Mouse (Mus musculus): ENCODE measurements around the gene Txn2. TPM values are rescaled to one million over a fixed set of nuclear protein-coding genes. Genes with fewer than 3 reads are reported as not detected.

The Txn2 gene
- polyA plus RNA-seq (2016; fragmentation: Nextera tagmentation; extraction: Ambion mirVana): 215 and 217 TPM in 2 replicates

DNA sequence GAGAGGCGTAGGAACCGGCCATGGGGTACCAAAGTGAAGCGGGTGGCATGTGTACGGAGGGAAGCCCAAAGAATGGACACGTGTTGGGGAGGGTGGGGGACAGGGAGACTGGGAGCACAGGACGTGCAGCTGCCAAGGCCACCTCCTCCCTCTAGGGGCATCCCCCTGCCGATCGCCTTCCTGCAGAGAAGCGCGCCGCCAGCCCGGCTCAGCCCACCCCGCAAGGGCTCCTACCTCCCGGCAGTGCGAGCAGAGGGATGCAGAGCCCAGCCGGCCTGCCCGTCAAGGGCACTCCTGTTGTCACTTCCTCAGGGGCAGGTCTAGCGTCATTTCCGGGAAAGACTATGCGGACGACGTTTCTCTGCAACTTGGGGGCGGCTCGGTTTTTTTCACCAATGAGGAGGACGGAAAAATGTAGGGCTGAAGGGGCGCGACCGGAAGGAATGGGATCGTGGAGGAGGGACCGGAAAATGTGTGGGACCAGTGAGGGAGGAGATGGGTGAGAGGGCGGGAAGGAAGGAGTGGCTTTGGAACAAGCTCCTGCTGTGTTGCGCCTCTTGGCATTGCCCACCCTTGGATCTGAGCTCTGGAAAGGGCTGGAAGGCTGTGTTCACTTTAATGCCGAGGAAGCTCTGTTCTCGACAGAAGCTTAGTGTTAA is at the start of gene Txn2:
TSS of gene Txn2 (minus strand) at position 334 of the 659 bp plus-strand sequence.
- H3K27ac ChIP-seq: peak within 1 kb of the TSS; percentile 87
- ATAC-seq (ENCODE audit: insufficient number of reproducible peaks, insufficient read depth, low FRiP score, low TSS enrichment, low read depth): peak; percentile 93
- H3K9ac ChIP-seq (replicated peaks): peak within 1 kb of the TSS; percentile 73
- peaks cover 38% of the 10 kb centered on the region for H3K36me3 ChIP-seq
- H3K4me3 ChIP-seq (replicated peaks): peak within 1 kb of the TSS; percentile 71
- H3K4me1 ChIP-seq (replicated peaks): peaks cover 18% of the 10 kb centered on the region
- WGBS: 0% methylated on average over 34 of the region's 34 CpGs
- peak within 1 kb of the TSS; percentile 77 for H3K4me2 ChIP-seq
- H3K27me3 ChIP-seq: no peaks in the 10 kb centered on the region
- H3K9me3 ChIP-seq: no peaks in the 10 kb centered on the region

DNA sequence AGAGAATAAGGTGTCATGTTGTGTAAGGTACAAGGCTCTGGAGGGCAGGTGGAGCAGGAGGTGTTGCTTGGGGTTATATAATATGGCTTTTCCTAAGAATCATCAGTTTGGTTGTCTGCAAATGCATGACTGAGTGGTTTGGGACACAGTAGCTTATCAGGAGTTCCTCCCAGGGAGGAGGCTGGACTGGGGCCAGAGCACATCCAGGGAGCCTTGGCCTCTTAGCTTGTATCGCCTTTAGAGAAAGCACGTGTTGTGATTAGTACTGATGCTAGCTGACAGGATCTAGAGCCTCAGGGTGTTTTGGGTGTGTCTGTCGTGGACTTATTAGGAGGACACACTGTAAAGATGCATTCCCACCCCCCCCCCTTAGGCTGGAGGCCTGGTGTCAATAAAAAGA is 48.9 kb upstream of the Txn2 start:
- Histone ChIP-seq H3K9ac (replicated peaks) (no peak overlapping the region), H3K4me1 (replicated peaks) (no peaks in the 10 kb centered on the region), H3K4me2 (no peak overlapping the region), H3K36me3 (no peaks in the 10 kb centered on the region), H3K9me3 (no peaks in the 10 kb centered on the region), H3K27ac (no peak overlapping the region), H3K27me3 (peaks cover 3% of the 10 kb centered on the region; the same call in 1 of the 2 replicates), H3K4me3 (replicated peaks) (no peak overlapping the region)
- WGBS: 66% methylated on average over 3 of the region's 3 CpGs
- no peak for ATAC-seq (ENCODE audit: insufficient number of reproducible peaks, insufficient read depth, low FRiP score, low TSS enrichment, low read depth)

DNA sequence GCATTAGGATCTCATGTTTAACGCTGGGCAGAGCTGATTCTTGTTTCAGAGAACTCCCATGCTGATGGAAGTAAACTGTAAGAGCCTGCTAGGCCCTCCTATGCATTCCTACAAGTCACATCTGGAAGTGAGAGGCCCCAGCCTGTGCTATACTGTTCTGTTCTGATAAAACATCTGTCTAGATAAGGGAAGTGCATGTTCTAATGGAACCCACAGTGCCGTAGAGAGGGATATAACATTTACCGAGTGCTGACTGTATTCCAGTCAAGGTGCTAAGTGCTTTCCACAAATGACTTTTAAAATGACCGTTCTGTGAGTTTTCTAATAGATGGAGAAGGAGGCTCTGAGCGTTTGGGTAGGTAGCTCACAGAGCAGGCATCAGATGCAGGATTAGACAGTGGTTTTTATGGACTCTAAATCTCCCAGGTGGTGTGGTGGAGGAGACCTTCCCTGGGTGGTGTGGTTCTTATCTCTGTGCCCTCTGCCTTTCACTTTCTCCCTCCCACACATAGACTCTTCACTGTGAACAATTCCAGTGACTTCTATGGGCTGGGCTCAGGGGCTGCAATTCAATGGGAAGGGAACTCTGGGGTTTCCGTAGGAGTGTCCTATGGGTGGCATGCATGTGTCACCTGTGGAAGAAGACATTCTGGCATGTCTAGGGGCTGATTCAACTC is 45.5 kb upstream of the Txn2 start:
- no peaks in the 10 kb centered on the region for H3K9me3 ChIP-seq
- no peak overlapping the region for H3K4me3 ChIP-seq (replicated peaks)
- H3K27ac ChIP-seq: no peak overlapping the region
- no peak overlapping the region for H3K4me2 ChIP-seq
- ATAC-seq (ENCODE audit: insufficient number of reproducible peaks, insufficient read depth, low FRiP score, low TSS enrichment, low read depth): no peak
- 67% methylated on average over 6 of the region's 6 CpGs for WGBS
- H3K36me3 ChIP-seq: no peaks in the 10 kb centered on the region
- no peak overlapping the region for H3K9ac ChIP-seq (replicated peaks)
- peaks cover 7% of the 10 kb centered on the region for H3K4me1 ChIP-seq (replicated peaks)
- no peaks in the 10 kb centered on the region for H3K27me3 ChIP-seq

DNA sequence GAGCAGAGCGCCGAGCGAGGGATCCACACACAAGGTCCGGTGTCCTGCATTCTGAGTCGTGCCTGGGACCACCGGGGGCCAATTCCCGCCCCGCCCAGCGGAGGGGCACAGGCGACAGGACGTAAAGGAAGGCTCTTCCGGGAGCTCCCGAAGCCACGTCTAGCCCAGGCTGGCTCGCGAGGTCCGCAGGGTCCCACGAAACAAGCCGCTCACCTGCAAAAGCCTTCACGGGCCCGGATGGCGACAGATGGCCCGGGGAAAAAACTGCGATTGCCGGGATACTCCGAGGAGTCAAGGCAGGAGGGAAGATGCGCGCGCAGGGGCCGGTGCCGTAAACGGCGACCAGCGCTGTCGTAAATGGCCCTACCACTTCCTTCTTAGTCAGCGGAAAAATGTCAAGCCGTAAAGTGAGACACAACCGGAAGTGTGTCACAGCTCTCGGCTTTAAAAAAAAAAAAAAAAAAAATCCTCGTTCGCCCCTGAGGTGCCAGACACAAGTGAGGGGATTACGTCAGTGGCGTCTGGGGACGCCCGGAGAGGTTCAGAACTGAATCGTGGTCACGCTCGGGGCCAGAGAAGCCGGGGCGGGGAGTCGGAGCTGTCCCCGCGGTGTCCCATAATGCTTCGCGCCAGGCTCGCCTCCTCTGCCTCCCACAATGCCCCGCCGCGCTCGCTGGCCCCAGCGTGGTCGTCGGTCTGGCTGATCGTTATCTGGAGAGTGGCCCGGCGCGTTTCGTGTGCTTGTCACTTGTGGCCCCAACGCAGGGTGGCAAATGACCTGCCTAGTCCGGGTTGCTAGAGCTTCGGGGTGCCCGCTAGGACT is 41.9 kb upstream of the Txn2 start, which contains the start of gene Eif3d:
TSS of gene Eif3d (minus strand) at position 344 of the 823 bp plus-strand sequence.
- H3K4me2 ChIP-seq: peak within 1 kb of the TSS; percentile 96
- H3K9ac ChIP-seq (replicated peaks): peak within 1 kb of the TSS; percentile 94
- ATAC-seq (ENCODE audit: insufficient number of reproducible peaks, insufficient read depth, low FRiP score, low TSS enrichment, low read depth): peak; percentile 83
- peaks cover 30% of the 10 kb centered on the region for H3K36me3 ChIP-seq
- H3K9me3 ChIP-seq: no peaks in the 10 kb centered on the region
- H3K4me3 ChIP-seq (replicated peaks): peak within 1 kb of the TSS; percentile 92
- peaks cover 12% of the 10 kb centered on the region for H3K4me1 ChIP-seq (replicated peaks)
- no peaks in the 10 kb centered on the region for H3K27me3 ChIP-seq
- H3K27ac ChIP-seq: peak within 1 kb of the TSS; percentile 99
- WGBS: under 1% methylated on average over 72 of the region's 72 CpGs

DNA sequence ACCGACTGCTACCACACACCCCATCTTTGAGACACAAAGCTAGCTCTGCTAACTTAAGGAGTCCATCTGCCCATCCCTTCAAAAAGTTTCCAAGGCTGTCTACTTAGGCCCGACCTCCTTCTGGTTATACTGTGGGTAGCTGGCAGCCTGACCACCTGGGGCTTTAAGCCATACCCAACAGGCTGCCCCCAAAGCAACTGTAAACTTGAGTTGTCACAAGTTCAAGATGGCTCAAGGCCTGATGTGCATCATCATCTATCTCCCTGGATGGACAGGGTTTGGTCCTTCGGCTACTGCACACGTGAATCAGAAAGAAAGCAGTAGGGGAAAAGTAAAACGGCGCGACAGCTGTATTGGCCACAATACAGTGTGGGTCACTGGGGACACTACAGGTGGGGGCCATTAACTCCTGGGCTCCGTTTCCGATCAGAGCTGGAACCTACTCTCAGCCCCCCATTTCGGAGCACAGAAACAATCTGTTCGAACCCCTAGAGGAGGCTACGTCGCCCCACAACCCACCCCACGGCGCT is 41.2 kb upstream of the Txn2 start:
- 3% methylated on average over 15 of the region's 15 CpGs for WGBS
- peak; percentile 14; the same call in 1 of the 2 replicates for ATAC-seq (ENCODE audit: insufficient number of reproducible peaks, insufficient read depth, low FRiP score, low TSS enrichment, low read depth)

DNA sequence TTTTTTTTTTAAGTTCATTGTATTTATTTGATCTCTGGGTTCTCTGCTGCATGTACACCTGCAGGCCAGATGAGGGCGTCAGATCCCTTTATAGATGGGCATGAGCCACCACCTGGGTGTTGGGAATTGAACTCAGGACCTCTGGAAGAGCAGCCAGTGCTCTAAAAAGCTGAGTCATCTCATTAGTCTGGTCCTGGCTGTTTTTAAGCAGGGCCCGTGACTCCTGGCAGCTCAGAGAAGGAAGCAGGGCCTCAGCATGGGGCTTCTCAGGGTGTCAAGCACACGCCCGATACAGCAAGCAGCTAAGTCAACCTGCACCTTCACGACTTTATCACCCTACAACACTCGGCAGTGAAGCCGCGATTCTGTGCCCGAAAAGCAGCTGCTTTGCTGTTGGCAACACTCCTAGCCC is 36.3 kb upstream of the Txn2 start:
- Histone ChIP-seq H3K9me3 (no peaks in the 10 kb centered on the region), H3K36me3 (peaks cover 85% of the 10 kb centered on the region), H3K4me2 (no peak overlapping the region), H3K9ac (replicated peaks) (no peak overlapping the region), H3K27ac (no peak overlapping the region), H3K27me3 (no peaks in the 10 kb centered on the region), H3K4me1 (replicated peaks) (peaks cover 12% of the 10 kb centered on the region), H3K4me3 (replicated peaks) (no peak overlapping the region)
- no peak for ATAC-seq (ENCODE audit: insufficient number of reproducible peaks, insufficient read depth, low FRiP score, low TSS enrichment, low read depth)
- WGBS: 82% methylated on average over 9 of the region's 9 CpGs

More for the DNA sequence above, 41.2 kb upstream of the Txn2 start:
- Histone ChIP-seq H3K4me2 (peak overlapping the region; percentile 96), H3K27me3 (no peaks in the 10 kb centered on the region), H3K27ac (peak overlapping the region; percentile 99), H3K4me3 (replicated peaks) (peak overlapping the region; percentile 92), H3K9ac (replicated peaks) (peak overlapping the region; percentile 94), H3K36me3 (peaks cover 36% of the 10 kb centered on the region), H3K9me3 (no peaks in the 10 kb centered on the region), H3K4me1 (replicated peaks) (peaks cover 12% of the 10 kb centered on the region)

DNA sequence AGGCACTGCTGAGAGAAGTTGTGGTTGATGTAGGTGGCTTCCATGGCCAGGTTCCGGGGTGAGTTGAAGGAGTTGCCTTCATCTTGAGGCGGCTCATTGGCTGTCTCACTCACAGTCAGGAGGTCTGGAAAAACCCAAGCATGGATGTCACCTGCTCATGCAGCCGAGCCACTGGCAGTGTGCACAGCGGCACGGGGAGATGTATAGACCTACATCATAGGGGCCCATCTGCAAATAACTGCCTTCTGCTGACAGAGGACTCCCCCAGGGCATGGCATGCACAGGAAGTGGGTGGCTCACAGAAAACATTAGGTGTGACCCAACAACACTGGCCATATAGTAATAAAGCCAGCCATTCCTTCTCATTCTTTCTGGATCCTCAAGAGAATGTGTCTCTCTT is 33.6 kb upstream of the Txn2 start:
- H3K36me3 ChIP-seq: peaks cover 91% of the 10 kb centered on the region
- H3K4me1 ChIP-seq (replicated peaks): peaks cover 5% of the 10 kb centered on the region
- H3K4me3 ChIP-seq (replicated peaks): no peak overlapping the region
- no peaks in the 10 kb centered on the region for H3K9me3 ChIP-seq
- H3K4me2 ChIP-seq: no peak overlapping the region
- H3K27me3 ChIP-seq: no peaks in the 10 kb centered on the region
- 90% methylated on average over 5 of the region's 5 CpGs for WGBS
- H3K27ac ChIP-seq: no peak overlapping the region
- no peak overlapping the region for H3K9ac ChIP-seq (replicated peaks)
- no peak for ATAC-seq (ENCODE audit: insufficient number of reproducible peaks, insufficient read depth, low FRiP score, low TSS enrichment, low read depth)

DNA sequence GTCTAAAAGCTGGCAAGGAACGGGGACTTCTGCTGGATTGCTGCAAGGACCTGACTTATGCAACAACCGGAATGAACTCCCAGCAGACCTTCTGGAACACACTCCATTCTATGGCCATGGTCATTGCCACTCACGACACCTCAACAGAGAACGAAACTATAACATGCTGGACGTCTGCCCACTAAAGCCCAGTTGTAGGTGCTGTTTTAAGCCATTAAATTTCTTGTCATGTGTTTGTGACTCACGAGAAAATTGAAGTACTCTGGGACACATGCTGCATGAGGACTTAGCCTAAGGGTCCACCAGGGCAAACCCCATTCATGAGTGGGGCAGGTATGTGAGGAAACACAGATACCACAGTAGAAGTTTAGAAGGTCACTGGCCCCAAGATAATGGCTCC is 31.9 kb upstream of the Txn2 start:
- ATAC-seq (ENCODE audit: insufficient number of reproducible peaks, insufficient read depth, low FRiP score, low TSS enrichment, low read depth): no peak
- H3K36me3 ChIP-seq: peaks cover 73% of the 10 kb centered on the region
- no peak overlapping the region for H3K4me2 ChIP-seq
- H3K9ac ChIP-seq (replicated peaks): no peak overlapping the region
- no peak overlapping the region for H3K27ac ChIP-seq
- H3K9me3 ChIP-seq: no peaks in the 10 kb centered on the region
- peaks cover 21% of the 10 kb centered on the region for H3K4me1 ChIP-seq (replicated peaks)
- H3K4me3 ChIP-seq (replicated peaks): no peak overlapping the region
- 89% methylated on average over 6 of the region's 6 CpGs for WGBS
- peaks cover 8% of the 10 kb centered on the region for H3K27me3 ChIP-seq

DNA sequence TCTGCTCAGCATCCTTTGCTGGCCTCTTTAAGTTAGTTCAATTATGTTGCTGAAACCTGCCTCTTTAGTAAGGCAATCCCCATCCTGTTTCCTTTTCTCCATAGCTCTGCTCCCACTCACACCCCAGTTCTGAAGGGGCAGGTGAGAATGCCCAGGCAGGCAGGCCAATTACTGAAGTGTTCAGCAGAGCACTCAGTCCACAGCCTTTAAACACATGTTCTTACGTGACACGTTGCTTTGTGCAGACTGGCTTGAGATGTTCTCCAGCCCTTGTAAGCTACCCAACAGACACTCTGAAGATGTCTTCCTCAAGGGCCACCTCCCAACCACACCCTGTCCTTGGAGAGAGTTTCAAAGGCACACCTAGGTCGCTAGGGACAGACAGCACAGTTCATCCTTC is 29.3 kb upstream of the Txn2 start:
- Histone ChIP-seq H3K4me1 (replicated peaks) (peaks cover 27% of the 10 kb centered on the region), H3K27me3 (peaks cover 14% of the 10 kb centered on the region), H3K9me3 (no peaks in the 10 kb centered on the region), H3K4me2 (no peak overlapping the region), H3K9ac (replicated peaks) (no peak overlapping the region), H3K4me3 (replicated peaks) (no peak overlapping the region), H3K27ac (no peak overlapping the region), H3K36me3 (peaks cover 47% of the 10 kb centered on the region)
- no peak for ATAC-seq (ENCODE audit: insufficient number of reproducible peaks, insufficient read depth, low FRiP score, low TSS enrichment, low read depth)
- WGBS: 57% methylated on average over 3 of the region's 3 CpGs

DNA sequence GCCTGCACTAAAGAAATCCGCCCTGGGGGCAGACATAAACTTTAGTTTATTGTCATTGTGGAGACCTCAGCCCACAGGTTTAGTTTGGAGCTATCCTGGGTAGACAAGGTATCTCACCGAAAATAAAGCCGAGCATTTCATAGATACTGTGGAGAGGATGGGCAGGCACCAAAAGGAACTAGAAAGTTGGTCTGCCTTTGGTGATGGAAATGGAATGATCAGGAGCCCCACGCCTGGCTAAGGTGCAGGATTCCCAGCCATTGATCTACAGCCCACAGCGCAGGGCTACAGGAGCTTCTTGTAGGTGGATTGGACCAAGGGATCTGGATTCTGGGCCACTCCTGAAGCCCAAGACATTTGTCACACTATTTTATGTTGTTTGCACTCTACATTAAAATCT is 28.8 kb upstream of the Txn2 start:
- Histone ChIP-seq H3K4me2 (peak overlapping the region; percentile 84; the same call in 1 of the 2 replicates), H3K4me3 (replicated peaks) (no peak overlapping the region), H3K9me3 (no peaks in the 10 kb centered on the region)

More for the DNA sequence above, 28.8 kb upstream of the Txn2 start:
- ATAC-seq (ENCODE audit: insufficient number of reproducible peaks, insufficient read depth, low FRiP score, low TSS enrichment, low read depth): no peak
- WGBS: 36% methylated on average over 5 of the region's 5 CpGs
- peaks cover 14% of the 10 kb centered on the region for H3K27me3 ChIP-seq
- no peak overlapping the region for H3K9ac ChIP-seq (replicated peaks)
- H3K4me1 ChIP-seq (replicated peaks): peaks cover 27% of the 10 kb centered on the region
- no peak overlapping the region for H3K27ac ChIP-seq
- H3K36me3 ChIP-seq: peaks cover 47% of the 10 kb centered on the region
